Mouse (Mus musculus): Measurements from ENCODE around the gene Dbn1.

Dbn1 gene

GRCm38 (mm10) chr13:55478036-55478435 is 9.9 kb downstream of the Dbn1 start:
- no peak for DNase-seq (ENCODE audit: low spot score)

DNA sequence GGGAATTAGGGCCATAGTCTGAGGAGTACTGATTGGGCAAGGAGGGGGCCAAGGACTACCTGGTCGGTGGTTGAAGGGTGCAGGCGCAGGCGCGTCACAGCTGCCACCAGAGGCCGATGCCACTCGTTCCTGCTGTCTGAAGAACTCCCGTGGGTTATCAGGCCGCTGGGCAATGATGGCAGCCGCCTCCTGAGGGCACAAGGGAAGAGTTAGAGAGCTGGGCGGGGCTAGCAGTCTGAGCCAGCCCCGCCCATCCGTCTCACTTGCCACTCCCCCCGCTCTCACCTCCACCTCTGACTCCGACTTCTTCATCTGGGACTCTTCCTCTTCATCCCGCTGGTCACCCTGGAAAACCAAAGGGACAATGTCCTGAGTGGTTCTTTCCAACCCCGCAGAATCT is 10.4 kb downstream of the Dbn1 start:
- no peak for DNase-seq (ENCODE audit: low spot score)

DNA sequence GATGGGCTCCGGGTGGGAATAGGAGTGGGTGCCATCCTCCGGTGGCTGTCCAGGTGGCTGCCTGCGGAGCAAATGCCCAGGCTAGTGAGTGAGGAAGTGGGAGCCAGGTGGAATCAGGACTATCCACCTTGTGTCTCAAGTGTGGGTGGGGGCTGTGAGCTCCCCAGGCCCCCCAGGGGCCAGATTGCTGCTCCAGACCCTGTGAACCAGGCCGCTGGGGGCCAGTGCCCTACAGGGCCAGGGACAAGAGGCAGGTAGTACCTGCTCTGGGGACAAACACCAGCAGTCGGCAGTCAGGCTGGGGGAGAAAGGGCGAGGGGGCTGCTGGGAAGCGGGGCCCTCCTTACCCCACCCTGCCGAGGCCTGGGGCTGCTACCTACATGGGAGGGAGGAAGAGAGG is 11.7 kb downstream of the Dbn1 start:
- DNase-seq (ENCODE audit: low spot score): no peak

DNA sequence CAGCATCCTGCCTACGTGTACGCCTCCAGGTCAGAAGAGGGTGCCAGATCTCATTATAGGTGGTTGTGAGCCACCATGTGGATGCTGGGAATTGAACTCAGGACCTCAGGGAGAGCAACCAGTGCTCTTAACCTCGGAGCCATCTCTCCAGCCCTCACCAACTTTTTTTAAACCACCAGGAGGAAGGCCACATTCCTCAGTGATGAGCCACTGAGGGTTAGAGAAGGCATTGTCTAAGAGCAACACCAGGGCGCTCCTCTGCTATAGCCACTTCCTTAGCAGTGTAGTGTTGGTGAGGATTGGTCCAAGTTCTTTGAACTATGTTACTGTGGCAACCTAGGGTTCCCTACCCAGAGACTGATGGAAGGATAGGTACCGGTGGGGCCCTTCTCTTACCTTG is 12.2 kb downstream of the Dbn1 start:
- no peak for DNase-seq (ENCODE audit: low spot score)

DNA sequence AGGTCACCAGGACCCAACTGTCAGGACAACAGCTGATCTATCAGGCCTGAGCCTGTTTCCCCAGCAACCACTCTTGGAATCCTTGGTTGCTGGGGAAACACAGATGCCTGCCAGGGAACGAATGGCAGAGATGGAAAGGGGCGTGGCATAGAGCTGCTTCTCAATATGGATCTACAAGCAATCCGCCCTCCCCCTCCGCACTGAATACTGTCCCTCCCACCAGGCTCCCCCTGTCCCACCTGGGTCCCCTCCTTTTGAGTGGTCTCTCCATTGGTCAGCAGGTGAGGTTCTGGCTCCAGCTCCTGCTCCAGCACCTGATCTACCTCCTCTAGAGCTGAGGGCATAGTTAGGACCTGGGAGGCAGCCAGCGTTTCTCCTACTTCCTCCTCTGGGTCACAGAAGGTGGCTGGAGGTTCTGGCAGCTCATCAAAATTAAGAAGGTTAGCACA is 13.3 kb downstream of the Dbn1 start:
- no peak for DNase-seq (ENCODE audit: low spot score)

DNA sequence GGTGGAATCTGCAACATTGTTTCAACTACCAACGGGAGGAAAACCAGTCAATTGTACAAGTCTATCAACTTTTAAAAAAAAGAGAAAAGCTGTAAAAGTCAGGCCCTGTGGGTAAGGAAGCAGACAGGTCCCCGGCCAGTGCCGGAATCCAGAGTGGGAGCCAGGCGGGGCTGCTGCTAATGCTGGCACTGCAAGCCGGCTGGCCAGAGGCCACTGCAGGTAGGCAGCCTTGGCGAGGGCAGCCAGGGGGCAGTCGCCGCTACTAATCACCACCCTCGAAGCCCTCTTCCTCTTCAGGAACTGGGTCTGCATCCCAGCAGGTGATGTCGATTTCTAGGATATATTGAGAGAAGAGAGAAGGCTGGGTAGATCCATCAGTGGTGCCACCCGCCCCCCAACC is 13.9 kb downstream of the Dbn1 start:
- no peak for DNase-seq (ENCODE audit: low spot score)

GRCm38 (mm10) chr13:55473076-55473831 is 14.7 kb downstream of the Dbn1 start:
- no peak for DNase-seq (ENCODE audit: low spot score)

DNA sequence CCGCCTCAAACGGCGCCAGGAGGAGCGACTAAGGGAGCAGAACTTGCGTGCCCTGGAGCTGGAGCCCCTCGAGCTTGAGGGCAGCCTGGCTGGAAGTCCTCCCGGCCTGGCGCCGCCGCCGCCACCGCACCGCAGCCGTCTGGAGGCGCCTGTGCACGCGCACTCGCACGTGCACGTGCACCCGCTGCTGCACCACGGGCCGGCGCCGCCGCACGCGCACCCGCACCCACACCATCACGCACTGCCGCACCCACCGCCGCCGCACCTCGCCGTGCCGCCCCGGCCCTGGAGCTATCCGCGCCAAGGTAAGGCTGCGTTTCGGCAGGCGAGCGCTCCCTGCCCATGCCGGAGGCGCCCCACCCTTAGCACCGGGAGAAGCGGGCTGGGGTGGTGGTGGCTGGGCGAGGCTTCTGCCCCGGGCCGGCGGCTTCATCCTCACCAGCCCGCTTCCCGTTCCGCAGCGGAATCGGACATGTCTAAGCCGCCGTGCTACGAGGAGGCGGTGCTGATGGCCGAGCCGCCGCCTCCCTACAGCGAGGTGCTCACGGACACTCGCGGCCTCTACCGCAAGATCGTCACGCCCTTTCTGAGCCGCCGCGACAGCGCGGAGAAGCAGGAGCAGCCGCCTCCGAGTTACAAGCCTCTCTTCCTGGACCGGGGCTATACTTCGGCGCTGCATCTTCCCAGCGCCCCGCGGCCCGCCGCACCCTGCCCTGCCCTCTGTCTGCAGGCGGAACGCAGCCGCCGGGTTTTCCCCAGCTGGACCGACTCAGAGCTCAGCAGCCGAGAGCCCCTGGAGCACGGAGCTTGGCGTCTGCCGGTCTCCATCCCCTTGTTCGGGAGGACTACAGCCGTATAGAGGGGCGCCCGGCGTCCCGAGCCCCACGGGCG is 15.5 kb downstream of the Dbn1 start:
- DNase-seq (ENCODE audit: low spot score): no peak

DNA sequence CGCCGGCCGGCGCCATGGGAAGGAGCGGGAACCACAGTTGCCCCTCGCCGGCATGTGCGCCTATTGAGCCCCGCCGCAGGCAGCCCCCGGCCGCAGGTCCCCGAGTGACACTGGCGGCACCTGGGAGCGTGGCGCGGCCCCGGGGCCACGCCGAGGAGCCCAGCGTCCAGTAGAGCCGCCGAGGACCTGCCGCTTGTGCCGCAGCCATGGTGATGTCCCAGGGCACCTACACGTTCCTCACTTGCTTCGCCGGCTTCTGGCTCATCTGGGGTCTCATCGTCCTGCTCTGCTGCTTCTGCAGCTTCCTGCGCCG is 16.1 kb downstream of the Dbn1 start:
- no peak for DNase-seq (ENCODE audit: low spot score)

- no peak for DNase-seq (ENCODE audit: low spot score)
These were observed 16.6 kb downstream of the Dbn1 start for GRCm38 (mm10) chr13:55471156-55471818.

GRCm38 (mm10) chr13:55470372-55470771 is 17.5 kb downstream of the Dbn1 start:
- DNase-seq (ENCODE audit: low spot score): no peak

- DNase-seq (ENCODE audit: low spot score): no peak
These were observed 18.9 kb downstream of the Dbn1 start for GRCm38 (mm10) chr13:55468851-55469560.

- no peak for DNase-seq (ENCODE audit: low spot score)
These were observed 22.0 kb downstream of the Dbn1 start for GRCm38 (mm10) chr13:55465830-55466440.

DNA sequence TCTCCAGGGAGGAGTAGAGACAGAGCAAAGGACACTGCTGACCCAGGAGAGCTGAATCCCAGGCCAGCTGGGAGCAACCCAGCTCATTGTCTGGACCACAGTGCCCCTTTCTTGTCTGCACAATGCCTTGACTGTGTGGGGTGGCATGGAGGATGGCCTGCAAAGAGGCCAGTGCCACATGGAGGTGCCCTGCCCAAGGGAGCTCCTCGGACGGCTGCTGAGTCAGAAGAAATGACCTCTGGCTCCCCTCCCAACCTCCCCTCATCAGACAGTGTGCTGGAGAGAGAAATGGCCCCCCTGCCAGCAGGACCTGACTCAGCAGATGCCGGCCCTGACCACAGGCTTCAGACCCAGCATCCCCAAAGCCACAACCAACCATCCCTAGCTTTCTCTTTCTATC is 22.7 kb downstream of the Dbn1 start:
- no peak for DNase-seq (ENCODE audit: low spot score)

- no peak for DNase-seq (ENCODE audit: low spot score)
These were observed 23.7 kb downstream of the Dbn1 start, which contains the start of gene Prr7 for GRCm38 (mm10) chr13:55464027-55464884. Gene Prr7, plus strand, starts transcription at chr13:55464267.

DNA sequence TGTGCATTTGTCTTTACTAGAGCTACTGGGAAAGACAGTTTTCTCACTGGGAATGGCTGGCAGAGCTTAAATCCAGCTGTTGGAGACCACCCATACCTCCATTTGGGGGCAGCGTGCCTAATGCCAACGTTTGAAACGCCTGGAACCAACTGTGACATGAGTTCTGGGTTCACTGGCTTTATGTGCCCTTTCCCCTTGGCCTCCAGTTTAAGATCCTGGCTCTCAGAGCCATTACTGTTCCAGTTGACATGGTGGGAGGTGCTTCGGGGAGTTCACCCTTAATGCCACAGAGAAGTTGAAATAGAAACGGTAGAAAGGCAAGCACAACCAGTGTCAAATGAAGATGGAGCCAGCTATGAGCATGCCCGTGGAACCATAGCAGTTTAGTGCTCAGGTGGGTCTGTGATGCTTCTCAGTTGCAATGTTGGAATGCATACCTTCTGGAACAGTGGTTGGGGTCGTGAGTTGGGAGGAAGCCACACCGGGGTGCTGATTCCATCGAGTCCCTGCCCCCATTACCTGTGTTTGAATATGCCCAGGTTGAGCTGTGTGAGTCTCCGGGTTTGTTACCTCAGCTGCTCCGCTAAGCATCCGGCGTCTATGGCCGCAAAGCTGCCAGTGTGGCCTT is 24.4 kb downstream of the Dbn1 start:
- no peak for DNase-seq (ENCODE audit: low spot score)

- no peak for DNase-seq (ENCODE audit: low spot score)
These were observed 24.9 kb downstream of the Dbn1 start for GRCm38 (mm10) chr13:55462965-55463364.

GRCm38 (mm10) chr13:55451785-55452549 is 35.9 kb downstream of the Dbn1 start:
- no peak for DNase-seq (ENCODE audit: low spot score)

DNA sequence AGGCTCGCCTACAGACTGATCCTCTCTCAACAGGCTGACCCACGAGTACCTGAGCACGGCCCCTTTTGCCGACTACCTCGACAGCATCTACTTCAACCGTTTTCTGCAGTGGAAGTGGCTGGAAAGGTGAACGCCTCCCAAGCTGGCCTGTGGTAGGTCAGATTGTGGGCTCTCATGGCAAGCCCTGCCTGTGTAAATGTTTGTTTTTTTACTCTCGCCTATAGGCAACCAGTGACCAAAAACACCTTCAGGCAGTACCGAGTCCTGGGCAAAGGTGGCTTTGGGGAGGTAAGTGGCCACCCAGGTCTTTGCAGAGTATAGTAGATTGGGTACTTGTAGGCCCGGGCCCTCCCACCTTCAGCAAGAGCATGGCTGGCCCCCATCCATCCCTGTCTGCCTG is 36.6 kb downstream of the Dbn1 start:
- DNase-seq (ENCODE audit: low spot score): no peak
